Mouse (Mus musculus) heart, embryonic 16.5 days (tissue): Measurements from ENCODE around the gene Mzf1. TPM values are rescaled to one million over a fixed set of nuclear protein-coding genes. Genes with fewer than 3 reads are reported as not detected.
A peak's percentile ranks its signal among the peaks of the same experiment; 100 is the strongest.

Source experiments
- ATAC-seq: fragments of 200-750 bp; cut with Nextera tagmentation; replicated peaks from 2 replicates; pipeline ENCODE4 v1.8.0; 2017; ENCODE audit warnings: moderate number of reproducible peaks; ENCODE audit not compliant: insufficient read depth, low FRiP score; ENCODE audit errors: extremely low read depth
- H3K27ac ChIP-seq: fragments of 300-500 bp; sonication (generic); 2 replicates; pipeline ENCODE4 v1.5.1; 2014; ENCODE audit warnings: mild to moderate bottlenecking, low read length, control low read depth, moderate library complexity
- H3K27me3 ChIP-seq: fragments of 300-500 bp; sonication (generic); 2 replicates; pipeline ENCODE4 v1.6.1; 2014; ENCODE audit warnings: low read length, mixed read lengths; ENCODE audit not compliant: control insufficient read depth, insufficient read depth
- H3K36me3 ChIP-seq: fragments of 300-500 bp; sonication (generic); 2 replicates; pipeline ENCODE4 v1.6.1; 2014; ENCODE audit not compliant: control insufficient read depth, insufficient read depth
- H3K4me1 ChIP-seq: fragments of 300-500 bp; sonication (generic); 2 replicates; pipeline ENCODE4 v1.6.1; 2014; ENCODE audit warnings: low read length, mixed read lengths; ENCODE audit not compliant: control insufficient read depth, insufficient read depth
- H3K4me2 ChIP-seq: fragments of 300-500 bp; sonication (generic); 2 replicates; pipeline ENCODE4 v1.6.1; 2014; ENCODE audit warnings: low read depth, mild to moderate bottlenecking, control low read depth, low read length
- H3K4me3 ChIP-seq: fragments of 300-500 bp; sonication (generic); 2 replicates; pipeline ENCODE4 v1.5.1; 2014; ENCODE audit warnings: mild to moderate bottlenecking, control low read depth, low read length
- H3K9ac ChIP-seq: fragments of 300-500 bp; sonication (generic); 2 replicates; pipeline ENCODE4 v1.6.1; 2014; ENCODE audit warnings: low read length, control low read depth
- H3K9me3 ChIP-seq: fragments of 300-500 bp; sonication (generic); replicated peaks from 2 replicates; pipeline ENCODE4 v1.6.1; 2016; ENCODE audit warnings: low read length; ENCODE audit not compliant: control insufficient read depth
- WGBS: fragments of 180-500 bp; shearing (Covaris S2); extraction: QIAGEN DNeasy Blood & Tissue Kit; methylation state at CpG from one replicate; pipeline ENCODE4 v1.1.7; 2014; 5-methylcytosine and 5-hydroxymethylcytosine counted together
- polyA plus RNA-seq: library from polyadenylated mRNA; unstranded; fragments of >200 nt; fragmentation: Nextera tagmentation; extraction: Ambion mirVana; gene quantifications from 2 replicates; pipeline ENCODE4 v1.2.1, GENCODE M21; 2015

Gene Mzf1
- polyA plus RNA-seq, 1 experiment from 2014 or later, result 1.7 TPM

- Histone ChIP-seq H3K27ac (peak within 1 kb of the TSS; percentile 99), H3K9ac (peak within 1 kb of the TSS; percentile 90), H3K27me3 (peaks cover 9% of the 10 kb centered on the region), H3K4me3 (peak within 1 kb of the TSS; percentile 87), H3K36me3 (peaks cover 12% of the 10 kb centered on the region), H3K4me2 (peak within 1 kb of the TSS; percentile 96), H3K4me1 (peaks cover 32% of the 10 kb centered on the region), H3K9me3 (no peaks in the 10 kb centered on the region; the same call in 1 of the 2 replicates)
- peak; percentile 91 for ATAC-seq
- WGBS, result 0% methylated on average over 63 of the region's 65 CpGs
These were observed 16.5 kb downstream of the Mzf1 start, which contains the start of gene Ube2m for GRCm38 (mm10) chr7:13037901-13038555. TSS of gene Ube2m (minus strand) at chr7:13038275.

- Histone ChIP-seq H3K9me3 (no peaks in the 10 kb centered on the region), H3K4me1 (peaks cover 33% of the 10 kb centered on the region), H3K4me2 (peak overlapping the region; percentile 96), H3K4me3 (peak overlapping the region; percentile 87), H3K27ac (peak overlapping the region; percentile 99), H3K9ac (peak overlapping the region; percentile 90), H3K36me3 (peaks cover 15% of the 10 kb centered on the region), H3K27me3 (peaks cover 4% of the 10 kb centered on the region; the same call in 1 of the 2 replicates)
- under 1% methylated on average over 32 of the region's 33 CpGs for WGBS
- ATAC-seq, result peak; percentile 4; the same call in 1 of the 2 replicates
These were observed 17.2 kb downstream of the Mzf1 start for GRCm38 (mm10) chr7:13037366-13037765.

GRCm38 (mm10) chr7:13036806-13037205 lies 17.8 kb downstream of the Mzf1 start:
- Histone ChIP-seq H3K9ac (peak overlapping the region; percentile 90), H3K9me3 (no peaks in the 10 kb centered on the region), H3K27ac (peak overlapping the region; percentile 99), H3K36me3 (peaks cover 19% of the 10 kb centered on the region), H3K4me2 (peak overlapping the region; percentile 96), H3K27me3 (no peaks in the 10 kb centered on the region), H3K4me1 (peaks cover 33% of the 10 kb centered on the region), H3K4me3 (peak overlapping the region; percentile 87)
- WGBS, result 29% methylated on average over 4 of the region's 4 CpGs
- no peak for ATAC-seq

GRCm38 (mm10) chr7:13035211-13035855 lies 19.2 kb downstream of the Mzf1 start:
- Histone ChIP-seq H3K4me3 (no peak overlapping the region; the same call in 1 of the 2 replicates), H3K9ac (peak overlapping the region; percentile 62; the same call in 1 of the 2 replicates), H3K36me3 (peaks cover 34% of the 10 kb centered on the region), H3K9me3 (no peaks in the 10 kb centered on the region), H3K27ac (peak overlapping the region; percentile 85), H3K4me2 (peak overlapping the region; percentile 86; the same call in 1 of the 2 replicates), H3K4me1 (peaks cover 33% of the 10 kb centered on the region), H3K27me3 (no peaks in the 10 kb centered on the region)
- no peak for ATAC-seq
- WGBS, result 86% methylated on average over 17 of the region's 17 CpGs

- H3K4me1 ChIP-seq, result peaks cover 31% of the 10 kb centered on the region
- no peaks in the 10 kb centered on the region for H3K27me3 ChIP-seq
- H3K9me3 ChIP-seq, result no peaks in the 10 kb centered on the region
- ATAC-seq, result peak; percentile 67
- peak within 1 kb of the TSS; percentile 85 for H3K27ac ChIP-seq
- H3K4me2 ChIP-seq, result peak within 1 kb of the TSS; percentile 86
- peak within 1 kb of the TSS; percentile 85 for H3K9ac ChIP-seq
- WGBS, result under 1% methylated on average over 45 of the region's 45 CpGs
- peaks cover 44% of the 10 kb centered on the region for H3K36me3 ChIP-seq
- peak within 1 kb of the TSS; percentile 74 for H3K4me3 ChIP-seq
These were observed 20.2 kb downstream of the Mzf1 start, which contains the start of gene Chmp2a for GRCm38 (mm10) chr7:13034148-13034977. TSS of gene Chmp2a (minus strand) at chr7:13034807.

GRCm38 (mm10) chr7:13033451-13034147 lies 21.0 kb downstream of the Mzf1 start:
- peaks cover 51% of the 10 kb centered on the region for H3K36me3 ChIP-seq
- H3K9ac ChIP-seq, result peak overlapping the region; percentile 85
- WGBS, result 42% methylated on average over 13 of the region's 13 CpGs
- H3K27me3 ChIP-seq, result no peaks in the 10 kb centered on the region
- H3K4me1 ChIP-seq, result peaks cover 24% of the 10 kb centered on the region
- ATAC-seq, result no peak
- peak overlapping the region; percentile 85 for H3K27ac ChIP-seq
- no peaks in the 10 kb centered on the region for H3K9me3 ChIP-seq
- H3K4me3 ChIP-seq, result peak overlapping the region; percentile 74
- H3K4me2 ChIP-seq, result peak overlapping the region; percentile 86

- no peak for ATAC-seq
- Histone ChIP-seq H3K4me2 (no peak overlapping the region), H3K9ac (no peak overlapping the region), H3K36me3 (peaks cover 62% of the 10 kb centered on the region), H3K27ac (no peak overlapping the region), H3K27me3 (no peaks in the 10 kb centered on the region), H3K4me1 (peaks cover 24% of the 10 kb centered on the region), H3K4me3 (no peak overlapping the region), H3K9me3 (no peaks in the 10 kb centered on the region)
- 86% methylated on average over 7 of the region's 7 CpGs for WGBS
These were observed 22.0 kb downstream of the Mzf1 start for GRCm38 (mm10) chr7:13032541-13032940.

GRCm38 (mm10) chr7:13031983-13032382 lies 22.6 kb downstream of the Mzf1 start:
- Histone ChIP-seq H3K4me1 (peaks cover 24% of the 10 kb centered on the region), H3K9me3 (no peaks in the 10 kb centered on the region), H3K9ac (no peak overlapping the region), H3K4me3 (no peak overlapping the region), H3K36me3 (peaks cover 68% of the 10 kb centered on the region), H3K27me3 (no peaks in the 10 kb centered on the region), H3K4me2 (no peak overlapping the region), H3K27ac (no peak overlapping the region)
- ATAC-seq, result no peak
- 83% methylated on average over 2 of the region's 2 CpGs for WGBS
